Comparison of ENCODE assay signal across 33 mouse cellular contexts in the genomic region with DNA sequence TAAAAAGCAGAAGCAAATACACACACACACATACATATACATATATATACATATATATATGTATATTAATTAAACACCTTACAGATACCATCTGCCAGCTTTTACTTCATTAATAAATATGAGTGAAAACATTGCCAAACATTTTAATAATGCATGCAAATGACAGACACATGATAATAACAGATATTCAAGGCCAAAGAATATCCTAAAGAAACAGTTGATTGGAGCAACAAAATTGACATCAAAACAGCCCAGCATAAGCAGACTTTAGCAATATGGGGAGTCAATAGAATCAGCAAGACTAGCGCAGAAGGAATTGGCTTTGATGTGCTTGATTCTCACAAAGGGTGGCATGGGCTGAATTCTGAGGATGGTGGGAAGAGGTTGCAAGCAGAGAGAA.
"Had no signal": no experiment of that assay in that cellular context is flagged by ENCODE, and none has a peak within 500 bp of the region (broad histone marks: within the 10 kb centered on the region; RNA-seq: fewer than 3 reads in every experiment).

No protein-coding gene starts in this region.

- ATAC-seq: hindbrain, embryonic 16.5 days; hindbrain, postnatal 0 days; inflammation-experienced regulatory T-cells, adult 6 months; intestine, embryonic 15.5 days; intestine, embryonic 16.5 days; intestine, postnatal 0 days had no signal

- H3K4me3 ChIP-seq: heart, embryonic 13.5 days; heart, embryonic 15.5 days; hindbrain, embryonic 10.5 days; hindbrain, embryonic 12.5 days; hindbrain, embryonic 13.5 days; hindbrain, embryonic 15.5 days; intestine, embryonic 15.5 days; kidney, embryonic 15.5 days; layer of hippocampus, adult 2 months; left cerebral cortex, adult 2 months had no signal

- H3K9ac ChIP-seq: heart, embryonic 13.5 days; heart, embryonic 15.5 days; hindbrain, embryonic 12.5 days; hindbrain, embryonic 13.5 days; hindbrain, embryonic 14.5 days; hindbrain, embryonic 15.5 days; intestine, embryonic 15.5 days; kidney, embryonic 15.5 days had no signal

- H3K4me1 ChIP-seq: heart, embryonic 13.5 days; heart, embryonic 15.5 days; hindbrain, embryonic 10.5 days; hindbrain, embryonic 12.5 days; hindbrain, embryonic 13.5 days; hindbrain, embryonic 15.5 days; intestine, embryonic 15.5 days; kidney, embryonic 15.5 days had no signal

- H3K36me3 ChIP-seq: heart, embryonic 13.5 days; heart, embryonic 15.5 days; hindbrain, embryonic 10.5 days; hindbrain, embryonic 12.5 days; hindbrain, embryonic 13.5 days; hindbrain, embryonic 15.5 days; intestine, embryonic 15.5 days; kidney, embryonic 15.5 days had no signal

- H3K27me3 ChIP-seq: heart, embryonic 13.5 days; heart, embryonic 15.5 days; hindbrain, embryonic 12.5 days; hindbrain, embryonic 13.5 days; hindbrain, embryonic 15.5 days; intestine, embryonic 15.5 days; kidney, embryonic 15.5 days had no signal

- H3K27ac ChIP-seq: heart, embryonic 13.5 days; heart, embryonic 15.5 days; hindbrain, embryonic 10.5 days; hindbrain, embryonic 12.5 days; hindbrain, embryonic 13.5 days; hindbrain, embryonic 14.5 days; hindbrain, embryonic 15.5 days; hindbrain, postnatal 0 days; intestine, embryonic 15.5 days; kidney, embryonic 15.5 days; kidney, postnatal 0 days; layer of hippocampus, adult 2 months; left cerebral cortex, adult 2 months had no signal

- DNase-seq: heart, postnatal 10 days; heart, postnatal 14 days; heart, postnatal 36 days; heart, postnatal 4 days; kidney, adult 11 months; kidney, adult 18-20 months; kidney, adult 2 months; kidney, adult 8-10 months; kidney, adult 9 months; kidney, postnatal 10 days; kidney, postnatal 14 days; kidney, postnatal 25 days; kidney, postnatal 36 days; kidney, postnatal 4 days; layer of hippocampus, adult 9-11 months; layer of hippocampus, postnatal 36 days had no signal

- H3K4me2 ChIP-seq: heart, embryonic 13.5 days; heart, embryonic 15.5 days; hindbrain, embryonic 12.5 days; hindbrain, embryonic 13.5 days; hindbrain, embryonic 14.5 days; hindbrain, embryonic 15.5 days; intestine, embryonic 15.5 days; kidney, embryonic 15.5 days had no signal

- H3K9me3 ChIP-seq: heart, embryonic 13.5 days; heart, embryonic 15.5 days; hindbrain, embryonic 10.5 days; hindbrain, embryonic 12.5 days; hindbrain, embryonic 13.5 days; hindbrain, embryonic 15.5 days; intestine, embryonic 15.5 days; kidney, embryonic 15.5 days had no signal
